Mouse (Mus musculus): Measurements from ENCODE around the gene Neurl1a. TPM values are rescaled to one million over a fixed set of nuclear protein-coding genes. Genes with fewer than 3 reads are reported as not detected.

Gene Neurl1a
- polyA plus RNA-seq, 1 experiment from 2014 or later, result 1.3 TPM

GRCm38 (mm10) chr19:47222841-47223557 is 44.4 kb downstream of the Neurl1a start:
- no peaks in the 10 kb centered on the region for H3K27me3 ChIP-seq (ENCODE audit: control insufficient read depth, insufficient read depth, low read length)
- no peak overlapping the region for H3K4me3 ChIP-seq (ENCODE audit: control insufficient read depth in 1 of 2, insufficient read depth in 1 of 2, low read depth in 1 of 2, low read length in 2 of 2)
- H3K4me1 ChIP-seq (ENCODE audit: control insufficient read depth in 2 of 2, insufficient read depth in 2 of 2, low read length in 2 of 2), result peaks cover 4 to 8% of the 10 kb centered on the region in 2 experiments; a peak in 1 of 4 replicates
- no peak overlapping the region for H3K27ac ChIP-seq (replicated peaks in 1 of 2; ENCODE audit: control insufficient read depth in 1 of 2, insufficient read depth in 1 of 2, low read depth in 2 of 2, low read length in 2 of 2)
- no peak overlapping the region for H3K9ac ChIP-seq (ENCODE audit: low read length)
- no peak overlapping the region for H3K4me2 ChIP-seq (ENCODE audit: low read length)
- no peaks in the 10 kb centered on the region for H3K9me3 ChIP-seq (ENCODE audit: control insufficient read depth, low read length)
- ATAC-seq (ENCODE audit: insufficient number of reproducible peaks, insufficient read depth, low FRiP score, low read depth), result no peak
- no peaks in the 10 kb centered on the region for H3K36me3 ChIP-seq (ENCODE audit: control insufficient read depth, insufficient read depth, low read length)
- WGBS, result 36% methylated on average over 15 of the region's 15 CpGs

GRCm38 (mm10) chr19:47224743-47225142 is 46.1 kb downstream of the Neurl1a start:
- Histone ChIP-seq H3K9ac (ENCODE audit: low read length) (no peak overlapping the region), H3K27ac (replicated peaks in 1 of 2; ENCODE audit: control insufficient read depth in 1 of 2, insufficient read depth in 1 of 2, low read depth in 2 of 2, low read length in 2 of 2) (no peak overlapping the region), H3K4me1 (ENCODE audit: control insufficient read depth in 2 of 2, insufficient read depth in 2 of 2, low read length in 2 of 2) (peaks cover 15 to 16% of the 10 kb centered on the region in 2 experiments), H3K9me3 (ENCODE audit: control insufficient read depth, low read length) (no peaks in the 10 kb centered on the region), H3K27me3 (ENCODE audit: control insufficient read depth, insufficient read depth, low read length) (no peaks in the 10 kb centered on the region), H3K4me2 (ENCODE audit: low read length) (no peak overlapping the region), H3K4me3 (ENCODE audit: control insufficient read depth in 1 of 2, insufficient read depth in 1 of 2, low read depth in 1 of 2, low read length in 2 of 2) (no peak overlapping the region), H3K36me3 (ENCODE audit: control insufficient read depth, insufficient read depth, low read length) (no peaks in the 10 kb centered on the region)
- WGBS, result 68% methylated on average over 4 of the region's 4 CpGs
- ATAC-seq (ENCODE audit: insufficient number of reproducible peaks, insufficient read depth, low FRiP score, low read depth), result peak; percentile 13; the same call in 1 of the 2 replicates

GRCm38 (mm10) chr19:47225791-47226190 is 47.2 kb downstream of the Neurl1a start:
- ATAC-seq (ENCODE audit: insufficient number of reproducible peaks, insufficient read depth, low FRiP score, low read depth), result no peak
- H3K36me3 ChIP-seq (ENCODE audit: control insufficient read depth, insufficient read depth, low read length), result no peaks in the 10 kb centered on the region
- no peaks in the 10 kb centered on the region for H3K27me3 ChIP-seq (ENCODE audit: control insufficient read depth, insufficient read depth, low read length)
- no peaks in the 10 kb centered on the region for H3K9me3 ChIP-seq (ENCODE audit: control insufficient read depth, low read length)
- H3K27ac ChIP-seq (replicated peaks in 1 of 2; ENCODE audit: control insufficient read depth in 1 of 2, insufficient read depth in 1 of 2, low read depth in 2 of 2, low read length in 2 of 2), result no peak overlapping the region
- peaks cover 15 to 16% of the 10 kb centered on the region in 2 experiments for H3K4me1 ChIP-seq (ENCODE audit: control insufficient read depth in 2 of 2, insufficient read depth in 2 of 2, low read length in 2 of 2)
- WGBS, result 81% methylated on average over 5 of the region's 5 CpGs
- no peak overlapping the region for H3K9ac ChIP-seq (ENCODE audit: low read length)
- H3K4me2 ChIP-seq (ENCODE audit: low read length), result no peak overlapping the region
- no peak overlapping the region for H3K4me3 ChIP-seq (ENCODE audit: control insufficient read depth in 1 of 2, insufficient read depth in 1 of 2, low read depth in 1 of 2, low read length in 2 of 2)

- H3K27ac ChIP-seq (replicated peaks in 1 of 2; ENCODE audit: control insufficient read depth in 1 of 2, insufficient read depth in 1 of 2, low read depth in 2 of 2, low read length in 2 of 2), result no peak overlapping the region
- H3K27me3 ChIP-seq (ENCODE audit: control insufficient read depth, insufficient read depth, low read length), result no peaks in the 10 kb centered on the region
- H3K4me3 ChIP-seq (ENCODE audit: control insufficient read depth in 1 of 2, insufficient read depth in 1 of 2, low read depth in 1 of 2, low read length in 2 of 2), result peak overlapping the region; percentile 15 to 34; a peak in 3 of 4 replicates
- no peaks in the 10 kb centered on the region for H3K9me3 ChIP-seq (ENCODE audit: control insufficient read depth, low read length)
- H3K36me3 ChIP-seq (ENCODE audit: control insufficient read depth, insufficient read depth, low read length), result no peaks in the 10 kb centered on the region
- WGBS, result 3% methylated on average over 17 of the region's 17 CpGs
- peaks cover 9 to 13% of the 10 kb centered on the region in 2 experiments for H3K4me1 ChIP-seq (ENCODE audit: control insufficient read depth in 2 of 2, insufficient read depth in 2 of 2, low read length in 2 of 2)
- peak overlapping the region; percentile 69 for H3K4me2 ChIP-seq (ENCODE audit: low read length)
- H3K9ac ChIP-seq (ENCODE audit: low read length), result peak overlapping the region; percentile 57
- ATAC-seq (ENCODE audit: insufficient number of reproducible peaks, insufficient read depth, low FRiP score, low read depth), result peak; percentile 27; the same call in 1 of the 2 replicates
Observed at GRCm38 (mm10) chr19:47228725-47229252, 50.2 kb downstream of the Neurl1a start.

DNA sequence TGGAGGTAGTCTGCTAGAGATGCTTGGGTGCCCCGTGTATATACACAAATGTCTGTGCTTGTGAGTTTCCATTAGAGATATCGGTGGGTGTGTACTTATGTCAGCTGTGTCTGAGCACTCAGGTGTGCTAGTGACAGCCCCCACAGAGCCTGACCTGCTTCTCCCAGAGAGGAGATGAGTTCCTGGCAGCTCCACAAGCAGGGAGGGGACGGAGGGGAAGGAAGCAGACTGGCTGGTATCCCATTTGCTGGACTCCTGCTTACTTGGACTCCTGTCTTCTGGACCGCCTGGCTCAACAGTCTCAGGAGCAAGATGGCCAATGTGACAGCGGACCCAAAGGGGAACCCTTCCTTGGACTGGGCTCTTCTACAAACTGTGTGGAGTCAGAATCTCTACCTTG is 50.8 kb downstream of the Neurl1a start:
- no peaks in the 10 kb centered on the region for H3K9me3 ChIP-seq (ENCODE audit: control insufficient read depth, low read length)
- no peak overlapping the region for H3K4me2 ChIP-seq (ENCODE audit: low read length)
- peaks cover 9 to 13% of the 10 kb centered on the region in 2 experiments for H3K4me1 ChIP-seq (ENCODE audit: control insufficient read depth in 2 of 2, insufficient read depth in 2 of 2, low read length in 2 of 2)
- no peaks in the 10 kb centered on the region for H3K36me3 ChIP-seq (ENCODE audit: control insufficient read depth, insufficient read depth, low read length)
- H3K4me3 ChIP-seq (ENCODE audit: control insufficient read depth in 1 of 2, insufficient read depth in 1 of 2, low read depth in 1 of 2, low read length in 2 of 2), result no peak overlapping the region
- no peak for ATAC-seq (ENCODE audit: insufficient number of reproducible peaks, insufficient read depth, low FRiP score, low read depth)
- H3K27ac ChIP-seq (replicated peaks in 1 of 2; ENCODE audit: control insufficient read depth in 1 of 2, insufficient read depth in 1 of 2, low read depth in 2 of 2, low read length in 2 of 2), result no peak overlapping the region
- 74% methylated on average over 5 of the region's 5 CpGs for whole genome bisulfite sequencing
- H3K27me3 ChIP-seq (ENCODE audit: control insufficient read depth, insufficient read depth, low read length), result no peaks in the 10 kb centered on the region
- H3K9ac ChIP-seq (ENCODE audit: low read length), result no peak overlapping the region; the same call in 1 of the 2 replicates

DNA sequence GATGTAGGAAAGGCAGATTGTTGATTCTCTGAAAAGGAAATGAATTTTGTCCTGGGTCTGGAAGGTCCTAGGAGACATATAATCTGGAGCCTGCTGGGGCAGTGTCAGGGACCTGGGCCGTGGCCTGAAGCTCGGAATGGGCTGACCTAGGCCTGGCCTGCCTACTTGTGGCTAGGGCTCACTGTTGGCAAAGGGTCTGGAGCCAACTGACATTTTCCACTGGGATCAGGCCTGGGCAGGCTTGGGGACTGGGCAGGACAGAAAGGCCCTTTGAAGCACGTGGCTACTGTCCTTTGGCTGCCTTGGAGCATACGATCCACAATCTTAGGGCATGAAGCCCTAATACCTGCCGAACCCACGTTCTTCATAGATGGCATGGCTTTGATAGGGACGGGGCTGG is 51.5 kb downstream of the Neurl1a start:
- Histone ChIP-seq H3K9me3 (ENCODE audit: control insufficient read depth, low read length) (no peaks in the 10 kb centered on the region), H3K4me2 (ENCODE audit: low read length) (no peak overlapping the region), H3K4me3 (ENCODE audit: control insufficient read depth in 1 of 2, insufficient read depth in 1 of 2, low read depth in 1 of 2, low read length in 2 of 2) (no peak overlapping the region), H3K4me1 (ENCODE audit: control insufficient read depth in 2 of 2, insufficient read depth in 2 of 2, low read length in 2 of 2) (peaks cover 7 to 13% of the 10 kb centered on the region in 2 experiments), H3K27ac (replicated peaks in 1 of 2; ENCODE audit: control insufficient read depth in 1 of 2, insufficient read depth in 1 of 2, low read depth in 2 of 2, low read length in 2 of 2) (no peak overlapping the region), H3K9ac (ENCODE audit: low read length) (no peak overlapping the region), H3K27me3 (ENCODE audit: control insufficient read depth, insufficient read depth, low read length) (no peaks in the 10 kb centered on the region), H3K36me3 (ENCODE audit: control insufficient read depth, insufficient read depth, low read length) (no peaks in the 10 kb centered on the region)
- ATAC-seq (ENCODE audit: insufficient number of reproducible peaks, insufficient read depth, low FRiP score, low read depth), result no peak
- 92% methylated on average over 7 of the region's 7 CpGs for WGBS

DNA sequence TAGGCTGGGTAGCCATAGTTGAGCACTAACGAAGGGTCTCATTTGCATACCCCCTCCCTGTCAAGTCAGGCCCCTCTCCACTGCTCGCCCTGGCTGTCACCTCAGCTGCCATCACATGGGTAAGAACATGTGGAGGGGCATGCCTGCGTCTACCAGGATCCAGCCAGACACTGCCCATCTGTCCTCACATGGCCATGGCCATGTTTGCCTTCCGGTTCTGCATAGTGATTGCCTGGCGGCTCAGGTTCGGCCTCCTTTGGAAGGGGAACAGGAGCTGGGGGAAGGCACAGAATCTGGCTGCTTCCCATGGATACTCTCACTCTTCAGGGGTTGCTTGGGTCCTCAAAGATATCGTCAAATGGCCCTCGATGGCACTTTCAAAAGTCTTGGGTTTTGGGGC is 52.1 kb downstream of the Neurl1a start:
- H3K27ac ChIP-seq (replicated peaks in 1 of 2; ENCODE audit: control insufficient read depth in 1 of 2, insufficient read depth in 1 of 2, low read depth in 2 of 2, low read length in 2 of 2), result no peak overlapping the region
- peaks cover 7 to 13% of the 10 kb centered on the region in 2 experiments for H3K4me1 ChIP-seq (ENCODE audit: control insufficient read depth in 2 of 2, insufficient read depth in 2 of 2, low read length in 2 of 2)
- no peaks in the 10 kb centered on the region for H3K36me3 ChIP-seq (ENCODE audit: control insufficient read depth, insufficient read depth, low read length)
- H3K4me2 ChIP-seq (ENCODE audit: low read length), result no peak overlapping the region
- no peaks in the 10 kb centered on the region for H3K27me3 ChIP-seq (ENCODE audit: control insufficient read depth, insufficient read depth, low read length)
- WGBS, result 81% methylated on average over 8 of the region's 8 CpGs
- H3K4me3 ChIP-seq (ENCODE audit: control insufficient read depth in 1 of 2, insufficient read depth in 1 of 2, low read depth in 1 of 2, low read length in 2 of 2), result no peak overlapping the region
- ATAC-seq (ENCODE audit: insufficient number of reproducible peaks, insufficient read depth, low FRiP score, low read depth), result no peak
- H3K9ac ChIP-seq (ENCODE audit: low read length), result no peak overlapping the region
- H3K9me3 ChIP-seq (ENCODE audit: control insufficient read depth, low read length), result no peaks in the 10 kb centered on the region
